In the genomic region with DNA sequence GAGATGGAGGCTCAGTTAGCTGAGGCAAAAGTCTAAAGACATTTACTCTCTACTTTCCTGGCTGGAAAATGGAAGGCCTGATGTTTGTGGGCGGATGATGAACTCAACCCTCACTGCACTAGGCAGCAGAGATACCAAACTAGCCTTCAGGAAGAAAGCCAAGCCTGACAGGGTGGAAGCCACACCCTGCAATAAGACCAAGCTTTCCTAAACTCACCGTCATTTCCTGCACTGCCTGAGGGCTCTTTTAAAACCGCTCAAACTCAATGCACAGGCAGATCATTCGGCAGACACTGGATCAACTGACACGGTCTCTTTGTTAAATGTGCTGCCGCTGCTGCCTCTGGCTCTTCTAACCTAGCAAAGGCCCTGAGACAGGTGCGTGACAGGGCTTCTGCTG, we compare ENCODE assay signal across 12 mouse cellular contexts. TPM values are rescaled to one million over a fixed set of nuclear protein-coding genes. Genes with fewer than 3 reads are reported as not detected.
DNase-seq lines count a peak whose midpoint lies in the region; ATAC-seq and TF ChIP-seq lines count a peak whose summit lies in the region.
"Had no signal": no experiment of that assay in that cellular context is flagged by ENCODE, and none has a peak within 500 bp of the region (broad histone marks: within the 10 kb centered on the region; RNA-seq: fewer than 3 reads in every experiment).

No protein-coding gene starts in this region.

- TF ChIP-seq POLR2A in lung, adult 2 months (IDR thresholded peaks at IDR 0.05; ENCODE audit: borderline replicate concordance, extremely low read depth, low read depth, low read length) = no peak

- H3K27ac ChIP-seq in gastrocnemius, adult 2 months = no peak overlapping the region
- H3K27ac ChIP-seq in ES-E14 (ENCODE audit: insufficient read depth, low read depth, low read length, poor library complexity, severe bottlenecking) = no peak overlapping the region
- no peak overlapping the region for H3K27ac ChIP-seq in liver, postnatal 0 days (ENCODE audit: low read depth)
- H3K27ac ChIP-seq: liver, embryonic 13.5 days; neural tube, embryonic 15.5 days had no signal

- no peaks in the 10 kb centered on the region for H3K9me3 ChIP-seq in ES-E14 (ENCODE audit: control insufficient read depth, insufficient read depth, low read depth, low read length)
- no peaks in the 10 kb centered on the region for H3K9me3 ChIP-seq in liver, postnatal 0 days (ENCODE audit: low read length)
- H3K9me3 ChIP-seq: liver, embryonic 13.5 days; neural tube, embryonic 15.5 days had no signal

- TF ChIP-seq EP300 in liver, postnatal 0 days (IDR thresholded peaks at IDR 0.05; ENCODE audit: low read depth) = no peak

- no peak for ATAC-seq in liver, postnatal 0 days
- ATAC-seq: midbrain, embryonic 16.5 days had no signal

- H3K27me3 ChIP-seq in liver, postnatal 0 days (ENCODE audit: insufficient read depth, low read length) = no peaks in the 10 kb centered on the region
- H3K27me3 ChIP-seq: liver, embryonic 13.5 days; neural tube, embryonic 15.5 days had no signal

- in situ Hi-C loops in ES-E14 (cut with MboI; ENCODE audit: low sequenced_read_pairs in 2 of 2, unreplicated experiment in 2 of 2) = loop anchor here in 1 of 2 experiments (25.0 kb wide), 1 partner anchor 253 kb away; no protein-coding TSS in a partner anchor

- intact Hi-C loops in gastrocnemius, adult 2 months (cut with DNase I) = no loop called here
- intact Hi-C loops in gastrocnemius, postnatal 14 days (cut with DNase I; ENCODE audit: low total_unique reads) = no loop called here

- H3K4me1 ChIP-seq in ES-E14 (ENCODE audit: control insufficient read depth in 2 of 2, insufficient read depth in 2 of 2, low read length in 2 of 2, poor library complexity in 1 of 2) = peaks cover 4 to 16% of the 10 kb centered on the region in 2 experiments; a peak in 2 of 4 replicates
- no peaks in the 10 kb centered on the region for H3K4me1 ChIP-seq in lung, adult 2 months (ENCODE audit: control insufficient read depth, insufficient read depth, low read length)
- peaks cover 8% of the 10 kb centered on the region for H3K4me1 ChIP-seq in liver, postnatal 0 days (ENCODE audit: insufficient read depth)
- H3K4me1 ChIP-seq: liver, embryonic 13.5 days; neural tube, embryonic 15.5 days had no signal

- no peak overlapping the region for H3K4me3 ChIP-seq in gastrocnemius, adult 2 months
- no peak overlapping the region for H3K4me3 ChIP-seq in ES-E14 (ENCODE audit: insufficient read depth in 1 of 2, low read depth in 1 of 2, low read length in 2 of 2, poor library complexity in 1 of 2, severe bottlenecking in 1 of 2)
- peak overlapping the region; percentile 25 for H3K4me3 ChIP-seq in lung, adult 2 months (replicated peaks; ENCODE audit: extremely low read depth, low read depth, low read length)
- H3K4me3 ChIP-seq in liver, postnatal 0 days (ENCODE audit: low read depth, low read length) = no peak overlapping the region
- H3K4me3 ChIP-seq: liver, embryonic 13.5 days; neural tube, embryonic 15.5 days had no signal

- no peak for TF ChIP-seq CTCF in gastrocnemius, adult 2 months (IDR thresholded peaks at IDR 0.05)
- TF ChIP-seq CTCF in lung, adult 2 months (IDR thresholded peaks at IDR 0.05; ENCODE audit: insufficient read depth, low read length) = no peak
- TF ChIP-seq CTCF in liver, postnatal 0 days (IDR thresholded peaks at IDR 0.05; ENCODE audit: low read depth) = no peak

- no peaks in the 10 kb centered on the region for H3K36me3 ChIP-seq in ES-E14 (ENCODE audit: control insufficient read depth, insufficient read depth, low read length, poor library complexity, severe bottlenecking)
- no peaks in the 10 kb centered on the region for H3K36me3 ChIP-seq in liver, postnatal 0 days (replicated peaks; ENCODE audit: insufficient read depth, low read length)
- H3K36me3 ChIP-seq: liver, embryonic 13.5 days; neural tube, embryonic 15.5 days had no signal

- 43% methylated on average over 7 of the region's 7 CpGs for WGBS in lung, adult 2 months
- 55% methylated on average over 7 of the region's 7 CpGs for WGBS in liver, postnatal 0 days (ENCODE audit: insufficient replicate concordance)

- peak; percentile 16 for DNase-seq in gastrocnemius, adult 2 months
- DNase-seq in gastrocnemius, postnatal 14 days = no peak
- peak; percentile 43 for DNase-seq in ES-E14 (ENCODE audit: low read depth, low spot score)
- DNase-seq in lung, adult 2 months = no peak
- DNase-seq in thymus, postnatal 10 days (ENCODE audit: low spot score in 2 of 2) = peak; percentile 18 to 23
- DNase-seq in cerebellum, adult 9-11 months = no peak
- no peak for DNase-seq in liver, postnatal 0 days
- DNase-seq in cerebellum, postnatal 14 days = no peak
- DNase-seq: cerebellum, postnatal 10 days; liver, embryonic 13.5 days had no signal

- no peak overlapping the region; the same call in 1 of the 2 replicates for H3K9ac ChIP-seq in ES-E14 (ENCODE audit: insufficient read depth, low read depth, low read length, poor library complexity, severe bottlenecking)
- no peak overlapping the region for H3K9ac ChIP-seq in liver, postnatal 0 days (replicated peaks)
- H3K9ac ChIP-seq: liver, embryonic 13.5 days; neural tube, embryonic 15.5 days had no signal

- no peak overlapping the region for H3K4me2 ChIP-seq in liver, postnatal 0 days (ENCODE audit: low read depth, low read length)
- H3K4me2 ChIP-seq: liver, embryonic 13.5 days; neural tube, embryonic 15.5 days had no signal

TF ChIP-seq in ES-E14, 5 proteins besides CTCF, POLR2A, EP300 and RAD21:
- TF ChIP-seq CHD2 (IDR thresholded peaks at IDR 0.05; ENCODE audit: low read depth, low read length) (no peak), ZC3H11A (IDR thresholded peaks at IDR 0.05; ENCODE audit: borderline replicate concordance, low read depth, low read length) (no peak), ZNF384 (IDR thresholded peaks at IDR 0.05; ENCODE audit: low read depth, low read length) (no peak), HCFC1 (IDR thresholded peaks at IDR 0.05; ENCODE audit: borderline replicate concordance, insufficient read depth, low read length) (no peak), MAFK (IDR thresholded peaks at IDR 0.05; ENCODE audit: insufficient read depth, low read depth, low read length) (no peak)

RNA-seq across cellular contexts. Expression of a gene that starts 50.4 kb away (rescaled TPM):
- total RNA-seq in gastrocnemius, adult 2 months (2021) = under 1 TPM in 1 of 2 experiments, not detected in 1; 0.15 TPM
- under 1 TPM; 0.55 to 0.62 TPM for total RNA-seq in gastrocnemius, postnatal 14 days (2021)
- total RNA-seq in ES-E14 (2012; rRNA removed) = 7.4 and 7.7 TPM in 2 replicates
- polyA plus RNA-seq in lung, adult 2 months (2012; rRNA removed) = 1.1 and 1.7 TPM in 2 replicates
- 2.6 and 2.9 TPM in 2 replicates for polyA plus RNA-seq in liver, postnatal 0 days (2015; fragmentation: Nextera tagmentation; extraction: Ambion mirVana)

Comparison
In these comparisons a context has a peak if more than half of its experiments do, and no peak if none do; other contexts are left out.
1. DNase-seq: peak in gastrocnemius, adult 2 months (single experiment), ES-E14 (single experiment) and thymus, postnatal 10 days (2 of 2); none in gastrocnemius, postnatal 14 days (single experiment), lung, adult 2 months (single experiment), cerebellum, adult 9-11 months (single experiment), liver, postnatal 0 days (single experiment) and cerebellum, postnatal 14 days (0 of 2).